Mouse (Mus musculus): ENCODE data around the gene Sh3kbp1. TPM values are rescaled to one million over a fixed set of nuclear protein-coding genes. Genes with fewer than 3 reads are reported as not detected.

Sh3kbp1 gene
- polyA plus RNA-seq, 1 experiment from 2014 or later = 28.4 TPM

DNA sequence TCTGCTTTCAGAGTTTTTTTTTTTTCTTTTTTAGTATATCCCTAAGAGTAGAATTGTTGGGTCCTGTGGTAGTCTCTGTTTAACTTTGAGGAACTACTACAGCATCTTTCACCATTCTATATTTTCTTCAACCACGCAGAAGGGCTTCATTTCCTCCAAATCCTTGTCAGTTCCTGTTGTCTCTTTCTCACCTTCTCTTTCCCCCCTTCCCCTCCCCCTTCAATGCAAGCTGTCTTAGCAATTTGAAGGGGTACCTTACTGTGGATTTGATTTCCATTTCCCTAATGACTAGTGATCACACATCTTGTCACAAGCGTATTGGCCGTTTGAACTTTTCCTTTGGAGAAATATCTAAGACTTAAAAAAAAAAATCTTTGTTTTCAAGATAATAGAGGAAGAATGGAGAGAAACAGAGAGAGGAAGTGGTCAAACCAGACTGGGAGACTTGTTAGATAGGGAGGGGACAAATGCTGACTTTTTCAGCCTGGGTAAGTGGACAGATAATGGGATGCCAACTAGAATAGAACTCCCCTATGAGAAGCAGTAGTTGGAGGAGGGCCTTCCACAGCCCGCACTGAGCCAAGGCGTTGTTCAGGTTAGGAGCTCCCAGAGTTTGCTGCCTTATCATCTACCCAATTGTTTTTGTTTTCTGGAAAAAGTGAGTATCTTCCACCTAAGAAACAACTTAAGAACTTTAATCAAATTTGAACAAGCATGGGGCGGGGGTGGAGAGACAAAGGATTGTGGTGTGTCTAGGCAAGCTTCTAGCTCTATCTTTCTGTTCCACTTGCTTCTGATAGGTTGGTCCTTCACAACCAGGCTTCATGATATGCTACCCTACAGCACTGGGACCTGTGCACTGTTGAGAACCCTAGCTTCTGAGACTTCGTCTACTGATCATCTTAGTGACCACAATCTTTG, 130.1 kb downstream of the Sh3kbp1 start:
- no peak overlapping the region for H3K27ac ChIP-seq
- H3K4me1 ChIP-seq = no peaks in the 10 kb centered on the region
- H3K27me3 ChIP-seq (replicated peaks) = no peaks in the 10 kb centered on the region
- H3K4me3 ChIP-seq (replicated peaks) = no peak overlapping the region
- no peak for ATAC-seq (ENCODE audit: insufficient read depth, low FRiP score, low read depth)
- H3K4me2 ChIP-seq = no peak overlapping the region
- H3K9ac ChIP-seq = no peak overlapping the region
- H3K9me3 ChIP-seq = no peaks in the 10 kb centered on the region
- H3K36me3 ChIP-seq = no peaks in the 10 kb centered on the region
- 85% methylated on average over 7 of the region's 7 CpGs for whole genome bisulfite sequencing

DNA sequence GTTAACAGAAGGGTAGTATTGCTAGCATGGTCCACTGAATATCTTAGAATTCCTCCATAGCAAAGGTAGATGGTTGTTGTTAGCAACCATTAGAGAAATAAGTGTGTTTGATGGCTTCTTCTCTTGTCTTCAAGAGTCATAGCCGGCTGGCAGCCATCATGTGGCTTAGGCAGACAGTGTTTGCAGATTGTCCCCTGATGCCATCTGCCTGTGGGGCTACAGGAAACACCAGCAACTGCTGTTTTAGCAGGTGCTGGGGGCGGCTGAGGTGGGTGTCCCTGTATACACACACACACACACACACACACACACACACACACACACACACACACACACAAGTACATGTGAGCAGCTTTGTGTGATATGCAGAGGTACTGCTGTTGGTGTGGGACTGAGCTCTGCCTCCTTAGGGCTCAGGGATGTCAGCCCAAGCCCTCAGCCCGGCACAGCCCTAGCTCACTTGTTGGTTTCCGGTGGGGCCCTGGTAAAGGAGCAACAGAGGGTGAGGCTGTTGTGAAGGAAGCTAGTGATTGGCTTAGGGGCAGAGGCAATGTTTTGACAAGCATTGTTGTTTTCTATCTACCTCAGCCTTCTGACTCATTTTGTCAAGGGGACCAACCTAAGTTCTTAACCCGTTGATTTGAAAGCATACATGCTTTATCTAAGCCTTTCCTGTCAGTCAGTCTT, 130.9 kb downstream of the Sh3kbp1 start:
- Histone ChIP-seq H3K9ac (no peak overlapping the region), H3K4me3 (replicated peaks) (no peak overlapping the region), H3K4me1 (no peaks in the 10 kb centered on the region), H3K4me2 (no peak overlapping the region), H3K27ac (no peak overlapping the region), H3K27me3 (replicated peaks) (no peaks in the 10 kb centered on the region), H3K36me3 (no peaks in the 10 kb centered on the region), H3K9me3 (no peaks in the 10 kb centered on the region)
- whole genome bisulfite sequencing = 72% methylated on average over 5 of the region's 5 CpGs
- no peak for ATAC-seq (ENCODE audit: insufficient read depth, low FRiP score, low read depth)

DNA sequence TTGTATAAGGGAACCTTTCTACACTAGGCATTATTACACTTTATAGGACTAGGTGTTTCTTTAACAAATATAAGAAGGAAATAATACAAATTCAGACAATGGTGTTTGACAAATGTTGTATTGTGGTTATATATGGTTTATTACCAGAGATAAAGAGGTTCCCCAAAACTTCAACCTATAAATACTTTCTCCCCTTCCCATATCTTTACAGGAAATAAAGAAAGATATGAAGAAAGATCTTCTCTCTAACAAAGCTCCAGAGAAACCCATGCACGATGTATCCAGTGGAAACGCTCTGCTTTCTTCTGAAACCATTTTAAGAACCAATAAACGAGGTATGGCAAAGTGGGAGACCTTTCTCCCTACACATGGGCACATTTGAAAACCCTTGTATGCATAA, 136.7 kb downstream of the Sh3kbp1 start:
- H3K4me1 ChIP-seq = no peaks in the 10 kb centered on the region
- WGBS = 78% methylated on average over 3 of the region's 3 CpGs
- no peak overlapping the region for H3K27ac ChIP-seq

DNA sequence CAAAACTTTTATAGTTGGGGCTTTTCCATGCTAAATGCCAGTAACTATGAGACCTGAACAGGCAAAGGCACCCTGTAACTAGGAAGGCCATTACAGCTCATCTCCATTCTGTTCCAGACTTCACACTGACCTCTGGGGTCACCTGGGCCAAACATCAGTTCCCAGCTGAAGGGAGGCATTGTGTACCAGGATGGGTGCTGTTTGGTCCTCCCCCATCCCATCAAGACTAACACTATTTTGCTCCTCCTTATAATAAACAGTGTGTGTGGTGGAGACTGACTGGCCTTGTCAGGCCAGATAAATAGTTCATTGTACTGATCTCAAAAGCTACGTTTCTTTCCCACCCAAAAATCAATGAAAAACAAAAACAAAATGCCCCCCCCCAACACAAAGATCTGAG, 138.8 kb downstream of the Sh3kbp1 start:
- Histone ChIP-seq H3K27ac (no peak overlapping the region), H3K4me2 (no peak overlapping the region), H3K9me3 (no peaks in the 10 kb centered on the region), H3K36me3 (no peaks in the 10 kb centered on the region), H3K4me1 (no peaks in the 10 kb centered on the region), H3K27me3 (replicated peaks) (no peaks in the 10 kb centered on the region), H3K4me3 (replicated peaks) (no peak overlapping the region), H3K9ac (no peak overlapping the region)
- WGBS = 56% methylated on average over 1 of the region's 1 CpGs
- no peak for ATAC-seq (ENCODE audit: insufficient read depth, low FRiP score, low read depth)

More for the DNA sequence above, 136.7 kb downstream of the Sh3kbp1 start:
- Histone ChIP-seq H3K36me3 (no peaks in the 10 kb centered on the region), H3K4me2 (no peak overlapping the region), H3K27me3 (replicated peaks) (no peaks in the 10 kb centered on the region), H3K9ac (no peak overlapping the region), H3K4me3 (replicated peaks) (no peak overlapping the region), H3K9me3 (no peaks in the 10 kb centered on the region)
- no peak for ATAC-seq (ENCODE audit: insufficient read depth, low FRiP score, low read depth)

DNA sequence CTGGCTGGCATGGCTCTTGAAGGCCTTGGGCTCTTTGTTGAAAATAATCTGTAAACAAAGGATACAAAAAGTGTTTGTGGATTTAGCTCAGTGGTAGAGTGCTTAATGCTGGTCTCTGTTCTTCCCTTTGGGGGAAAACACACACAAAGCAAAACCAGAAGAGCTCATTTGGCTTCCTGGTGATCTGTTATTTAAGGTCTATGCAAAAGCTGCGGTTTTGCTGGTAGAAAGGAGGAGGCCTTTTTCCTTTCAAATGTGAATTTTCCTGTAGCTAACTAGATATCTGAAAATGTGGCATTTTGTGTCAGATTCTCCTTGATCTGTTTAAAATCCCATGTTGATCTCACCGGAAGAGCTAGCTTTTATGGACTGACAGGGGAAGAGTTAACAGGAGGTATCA, 141.9 kb downstream of the Sh3kbp1 start:
- no peak for ATAC-seq (ENCODE audit: insufficient read depth, low FRiP score, low read depth)
- H3K27ac ChIP-seq = no peak overlapping the region
- no peak overlapping the region for H3K4me2 ChIP-seq
- no peaks in the 10 kb centered on the region for H3K36me3 ChIP-seq
- H3K9ac ChIP-seq = no peak overlapping the region
- no peaks in the 10 kb centered on the region for H3K27me3 ChIP-seq (replicated peaks)
- WGBS = 62% methylated on average over 2 of the region's 2 CpGs
- H3K4me3 ChIP-seq (replicated peaks) = no peak overlapping the region
- no peaks in the 10 kb centered on the region for H3K4me1 ChIP-seq
- no peaks in the 10 kb centered on the region for H3K9me3 ChIP-seq

DNA sequence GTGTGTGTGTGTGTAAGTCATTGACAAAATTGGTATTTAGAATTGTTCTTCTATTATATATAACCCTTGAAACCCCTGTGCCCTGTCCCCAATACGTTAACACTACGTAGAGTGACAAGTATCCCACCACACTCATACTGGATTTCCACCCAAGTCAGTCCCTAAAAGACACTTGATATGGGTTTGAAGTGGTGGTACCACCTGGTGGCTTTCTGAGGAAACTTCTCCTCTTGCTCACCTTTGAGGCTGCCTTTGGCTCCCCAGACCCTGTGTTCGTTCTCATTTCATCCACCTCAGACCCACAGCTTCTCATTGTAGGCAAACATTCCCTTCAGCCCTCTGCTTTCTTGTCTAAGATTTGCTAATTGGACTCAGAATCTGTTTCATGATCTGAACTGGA, 142.7 kb downstream of the Sh3kbp1 start:
- Histone ChIP-seq H3K27ac (no peak overlapping the region), H3K9me3 (no peaks in the 10 kb centered on the region), H3K36me3 (no peaks in the 10 kb centered on the region), H3K4me1 (no peaks in the 10 kb centered on the region), H3K27me3 (replicated peaks) (no peaks in the 10 kb centered on the region), H3K4me3 (replicated peaks) (no peak overlapping the region), H3K9ac (no peak overlapping the region), H3K4me2 (no peak overlapping the region)
- 85% methylated on average over 3 of the region's 3 CpGs for WGBS
- ATAC-seq (ENCODE audit: insufficient read depth, low FRiP score, low read depth) = no peak

DNA sequence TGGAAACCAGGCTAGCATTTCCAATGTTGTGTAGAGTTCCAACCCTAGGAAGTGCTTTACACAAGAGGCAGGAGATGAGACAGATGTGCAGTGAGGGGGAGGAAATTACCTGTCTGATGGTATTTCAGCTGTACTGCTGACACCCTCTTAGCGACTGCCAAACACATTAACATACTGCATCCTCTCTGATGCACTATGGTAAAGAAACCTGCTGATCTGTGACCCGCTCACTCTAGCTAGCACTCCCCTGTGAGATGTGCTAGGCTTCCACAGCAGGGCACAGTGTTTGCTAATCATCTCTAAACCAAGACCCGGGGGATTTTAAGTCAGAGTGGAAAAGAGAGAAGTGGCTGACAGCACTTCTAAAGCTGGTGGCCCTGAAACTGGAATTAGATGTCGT, 145.1 kb downstream of the Sh3kbp1 start:
- H3K27ac ChIP-seq = no peak overlapping the region
- no peaks in the 10 kb centered on the region for H3K4me1 ChIP-seq
- WGBS = 70% methylated on average over 4 of the region's 4 CpGs
- H3K27me3 ChIP-seq (replicated peaks) = no peaks in the 10 kb centered on the region
- no peak overlapping the region for H3K4me2 ChIP-seq
- no peaks in the 10 kb centered on the region for H3K36me3 ChIP-seq
- H3K9ac ChIP-seq = no peak overlapping the region
- no peak for ATAC-seq (ENCODE audit: insufficient read depth, low FRiP score, low read depth)
- H3K9me3 ChIP-seq = no peaks in the 10 kb centered on the region
- no peak overlapping the region for H3K4me3 ChIP-seq (replicated peaks)

DNA sequence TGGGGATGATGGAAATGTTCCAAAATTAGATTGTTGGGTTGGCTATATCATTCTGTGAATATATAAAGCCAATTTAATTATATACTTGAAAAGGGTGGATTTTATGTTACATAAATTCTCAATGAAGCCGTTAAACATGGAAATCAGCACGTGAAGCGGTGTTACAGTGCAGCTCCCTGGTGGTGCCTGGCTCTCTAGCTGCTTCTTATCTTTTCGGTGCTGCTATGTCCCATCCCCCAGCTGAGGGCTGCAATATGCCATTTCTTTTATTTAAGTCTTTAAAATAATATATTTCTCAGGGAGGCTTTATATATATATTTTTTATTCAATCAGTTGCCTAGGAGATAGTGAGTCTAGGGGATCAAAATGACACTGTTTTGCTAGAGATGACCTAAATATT, 148.0 kb downstream of the Sh3kbp1 start:
- Histone ChIP-seq H3K36me3 (no peaks in the 10 kb centered on the region), H3K9me3 (no peaks in the 10 kb centered on the region), H3K27me3 (replicated peaks) (no peaks in the 10 kb centered on the region), H3K4me1 (no peaks in the 10 kb centered on the region), H3K4me3 (replicated peaks) (no peak overlapping the region), H3K27ac (no peak overlapping the region), H3K9ac (no peak overlapping the region), H3K4me2 (no peak overlapping the region)
- no peak for ATAC-seq (ENCODE audit: insufficient read depth, low FRiP score, low read depth)
- 74% methylated on average over 4 of the region's 4 CpGs for WGBS

DNA sequence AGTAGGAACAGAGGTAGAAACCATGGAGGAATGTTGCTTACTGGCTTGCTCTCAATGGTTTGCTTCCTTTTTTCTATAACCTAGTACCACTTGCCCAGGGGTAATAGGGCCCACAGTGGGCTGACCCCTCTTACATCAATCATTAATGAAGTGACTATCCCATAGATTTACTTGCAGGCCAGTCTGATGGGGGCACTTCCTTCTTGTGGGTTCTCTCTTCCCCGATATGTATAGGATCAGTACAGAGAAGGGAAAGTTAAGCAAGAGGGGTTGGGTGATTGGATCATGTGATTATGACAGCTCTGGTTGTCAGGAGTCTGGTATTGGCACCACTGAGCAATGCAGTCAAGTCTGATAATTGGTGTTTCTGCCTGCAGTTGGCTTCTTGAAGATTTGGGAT, 151.7 kb downstream of the Sh3kbp1 start:
- Histone ChIP-seq H3K9me3 (no peaks in the 10 kb centered on the region), H3K4me2 (no peak overlapping the region), H3K4me1 (no peaks in the 10 kb centered on the region), H3K4me3 (replicated peaks) (no peak overlapping the region), H3K9ac (no peak overlapping the region), H3K36me3 (no peaks in the 10 kb centered on the region), H3K27ac (no peak overlapping the region), H3K27me3 (replicated peaks) (no peaks in the 10 kb centered on the region)
- 95% methylated on average over 1 of the region's 1 CpGs for WGBS
- no peak for ATAC-seq (ENCODE audit: insufficient read depth, low FRiP score, low read depth)

DNA sequence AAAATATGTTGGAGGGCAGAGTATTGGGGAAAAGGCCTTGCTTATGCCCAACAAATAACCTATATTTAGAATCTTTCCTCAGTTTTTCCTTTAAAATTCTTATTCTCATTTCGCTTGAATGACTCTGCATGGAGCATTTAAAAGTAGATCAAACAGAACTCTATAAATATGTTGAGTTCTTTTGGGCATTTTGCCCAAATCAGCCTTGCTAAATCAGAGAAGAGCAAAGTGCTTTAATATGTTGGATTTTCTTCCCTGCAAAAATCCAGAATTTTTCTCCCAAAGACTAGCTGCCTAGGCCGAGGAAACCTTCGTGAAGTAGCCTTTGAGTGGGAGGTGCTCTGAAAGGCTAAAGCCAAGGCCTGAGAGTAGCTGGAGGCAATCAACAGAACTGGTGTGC, 163.4 kb downstream of the Sh3kbp1 start:
- Histone ChIP-seq H3K27me3 (replicated peaks) (no peaks in the 10 kb centered on the region), H3K27ac (no peak overlapping the region), H3K4me1 (no peaks in the 10 kb centered on the region), H3K4me2 (no peak overlapping the region), H3K4me3 (replicated peaks) (no peak overlapping the region), H3K9ac (no peak overlapping the region), H3K9me3 (no peaks in the 10 kb centered on the region), H3K36me3 (no peaks in the 10 kb centered on the region)
- ATAC-seq (ENCODE audit: insufficient read depth, low FRiP score, low read depth) = no peak
- 54% methylated on average over 3 of the region's 3 CpGs for WGBS

DNA sequence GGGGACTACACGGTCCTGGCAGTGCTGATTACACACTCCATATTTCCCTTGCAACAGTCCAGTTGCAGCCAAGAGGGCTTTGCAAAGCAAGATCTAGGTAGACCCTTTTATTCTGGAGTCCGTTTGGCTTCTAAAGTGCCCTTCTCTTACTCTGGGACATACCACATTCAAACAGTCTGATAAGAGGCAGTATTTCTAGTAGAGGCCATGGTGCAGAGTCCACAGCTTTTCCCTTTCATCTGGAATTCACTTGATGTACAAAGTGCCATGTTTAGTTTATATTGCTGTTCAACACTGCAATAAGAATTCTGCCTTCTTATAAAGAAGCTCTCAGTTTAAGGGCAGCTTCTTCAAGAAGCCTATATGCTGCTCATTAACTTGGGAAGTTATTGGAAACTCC, 168.5 kb downstream of the Sh3kbp1 start:
- Histone ChIP-seq H3K4me2 (no peak overlapping the region), H3K4me3 (replicated peaks) (no peak overlapping the region), H3K36me3 (no peaks in the 10 kb centered on the region), H3K9me3 (no peaks in the 10 kb centered on the region), H3K27ac (no peak overlapping the region), H3K27me3 (replicated peaks) (no peaks in the 10 kb centered on the region), H3K4me1 (no peaks in the 10 kb centered on the region), H3K9ac (no peak overlapping the region)
- ATAC-seq (ENCODE audit: insufficient read depth, low FRiP score, low read depth) = no peak
- WGBS = 64% methylated on average over 2 of the region's 2 CpGs

DNA sequence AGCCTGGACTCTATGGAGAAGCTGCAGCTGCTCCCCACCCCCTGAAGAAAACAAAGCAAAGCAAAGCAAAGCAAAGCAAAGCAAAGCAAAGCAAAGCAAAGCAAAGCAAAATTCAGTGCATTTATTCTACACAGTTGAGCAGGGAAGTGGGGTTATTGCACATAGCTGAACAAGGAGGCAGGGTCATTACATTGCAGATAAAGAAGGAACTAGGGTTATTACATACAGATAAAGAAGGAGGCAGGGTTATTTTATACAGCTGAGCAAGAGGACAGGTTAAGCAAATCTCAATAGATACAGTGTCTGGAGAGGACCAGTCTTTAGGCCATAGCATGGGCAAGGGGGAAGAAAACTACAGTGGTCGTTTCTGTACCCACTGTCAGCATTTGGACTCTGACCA, 177.3 kb downstream of the Sh3kbp1 start:
- Histone ChIP-seq H3K4me1 (no peaks in the 10 kb centered on the region), H3K4me2 (no peak overlapping the region), H3K4me3 (replicated peaks) (no peak overlapping the region), H3K27ac (no peak overlapping the region), H3K36me3 (no peaks in the 10 kb centered on the region), H3K9me3 (no peaks in the 10 kb centered on the region), H3K9ac (no peak overlapping the region), H3K27me3 (replicated peaks) (no peaks in the 10 kb centered on the region)
- ATAC-seq (ENCODE audit: insufficient read depth, low FRiP score, low read depth) = no peak
- WGBS = 50% methylated on average over 1 of the region's 1 CpGs

All from stomach, embryonic 15.5 days (tissue).